Mouse (Mus musculus) heart, postnatal 0 days (tissue): ENCODE measurements around the gene Tmem42.

Source experiments
- CTCF ChIP-seq: IDR thresholded peaks from 2 replicates; pipeline ENCODE4 v1.5.1; 2016; ENCODE audit warnings: antibody characterized with exemption, control low read depth, low read depth
- EP300 ChIP-seq: IDR thresholded peaks from 2 replicates; pipeline ENCODE4 v1.6.1; 2016; ENCODE audit warnings: antibody characterized with exemption, low read depth

GRCm38 (mm10) chr9:123031496-123032246 lies 10.5 kb downstream of the Tmem42 start:
- no peak for TF ChIP-seq CTCF
- TF ChIP-seq EP300 = no peak
